Mouse (Mus musculus): ENCODE measurements around the gene Nrbf2.

Gene Nrbf2

DNA sequence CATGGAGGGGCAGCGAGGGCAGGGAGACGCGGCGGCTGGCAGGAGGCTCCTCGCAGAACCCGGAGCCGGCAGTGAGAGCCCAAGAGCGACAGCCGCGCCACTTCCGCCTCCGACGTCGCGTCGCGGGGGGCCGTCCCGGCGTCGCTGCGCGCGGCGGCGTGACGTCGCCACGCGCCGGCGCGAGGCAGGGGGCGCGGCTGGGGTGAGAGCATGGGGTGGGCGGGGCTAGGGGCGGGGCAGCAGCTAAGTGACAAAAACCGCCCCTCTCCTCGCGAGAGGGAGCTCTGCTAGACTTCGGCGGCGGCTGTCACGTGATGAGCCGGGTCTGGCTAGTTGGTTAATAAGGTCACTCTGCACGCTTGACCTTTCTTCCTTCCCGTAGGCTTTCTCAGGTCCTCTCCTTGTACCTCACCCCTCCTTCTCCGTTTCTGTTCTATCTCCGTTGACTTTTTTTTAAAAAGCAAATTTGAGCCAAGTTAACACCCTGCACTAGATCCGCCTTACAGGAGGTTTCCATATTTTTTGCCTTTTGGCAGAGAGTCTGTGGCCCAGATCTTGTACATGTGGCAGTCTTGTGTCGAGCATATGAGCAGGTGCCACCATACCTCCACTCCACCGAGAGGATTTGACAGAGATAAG, at the start of gene Nrbf2:
TSS of gene Nrbf2 (minus strand) at position 130 of the 639 bp plus-strand sequence.
- DNase-seq (ENCODE audit: low spot score in 2 of 2): peak; percentile 44 to 62

DNA sequence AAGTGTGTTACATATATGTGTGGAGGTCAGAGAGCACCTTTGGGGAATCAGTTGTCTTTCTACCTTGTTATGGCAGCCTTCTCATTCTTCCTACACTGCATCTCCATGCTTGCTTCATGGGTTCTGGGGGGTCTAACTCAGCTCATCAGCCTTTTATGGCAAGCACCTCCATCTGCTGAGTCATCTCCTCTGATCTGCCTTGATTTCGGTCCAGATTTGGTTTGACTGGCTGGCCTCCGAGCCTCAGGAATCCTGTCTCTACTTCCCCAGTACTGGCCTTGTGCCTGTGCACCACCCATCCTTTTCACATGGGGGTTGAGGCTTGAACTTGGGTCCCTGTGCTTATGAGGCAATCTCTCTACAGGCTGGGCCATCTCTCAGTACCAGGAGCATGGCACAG, 45.5 kb upstream of the Nrbf2 start:
- no peak for DNase-seq (ENCODE audit: low spot score in 2 of 2)

DNA sequence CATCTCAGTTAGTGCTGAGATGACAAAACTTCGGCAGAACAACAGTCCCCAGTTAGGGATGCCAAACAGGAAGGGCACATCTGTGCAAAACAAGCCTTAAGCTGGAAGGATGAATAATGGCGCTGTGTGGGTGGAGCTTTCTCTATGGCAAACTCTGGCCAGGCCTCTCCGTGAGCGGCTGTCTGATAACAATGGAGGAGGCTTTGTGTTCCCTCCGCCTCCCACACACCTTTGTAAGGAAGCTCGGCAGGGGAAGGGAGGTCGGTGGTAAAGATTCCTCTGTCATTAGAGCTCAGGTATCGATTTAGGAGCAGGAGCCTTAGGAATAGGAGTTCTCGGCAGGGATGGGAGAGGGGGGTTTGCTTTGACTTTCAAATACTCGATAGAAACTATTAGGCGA, 44.6 kb upstream of the Nrbf2 start:
- DNase-seq (ENCODE audit: low spot score in 2 of 2): no peak

DNA sequence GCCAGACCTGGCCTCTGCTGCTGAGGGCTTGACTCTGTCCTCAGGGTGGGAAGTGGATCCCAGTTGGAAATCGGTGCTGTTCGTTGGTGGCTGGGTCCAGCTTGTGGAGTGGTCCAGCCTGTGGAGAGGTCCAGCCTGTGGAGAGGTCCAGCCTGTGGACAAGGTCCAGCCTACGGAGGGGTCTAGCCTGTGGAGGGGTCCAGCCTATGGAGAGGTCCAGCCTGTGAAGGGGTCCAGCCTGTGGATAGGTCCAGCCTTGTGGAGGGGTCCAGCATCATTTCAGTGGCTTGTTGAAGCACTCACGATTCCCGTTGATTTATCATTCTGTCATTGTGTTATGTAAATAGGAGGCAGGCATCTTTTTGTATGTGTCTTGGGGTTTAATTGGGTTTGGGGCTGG, 43.1 kb upstream of the Nrbf2 start:
- DNase-seq (ENCODE audit: low spot score in 2 of 2): no peak

DNA sequence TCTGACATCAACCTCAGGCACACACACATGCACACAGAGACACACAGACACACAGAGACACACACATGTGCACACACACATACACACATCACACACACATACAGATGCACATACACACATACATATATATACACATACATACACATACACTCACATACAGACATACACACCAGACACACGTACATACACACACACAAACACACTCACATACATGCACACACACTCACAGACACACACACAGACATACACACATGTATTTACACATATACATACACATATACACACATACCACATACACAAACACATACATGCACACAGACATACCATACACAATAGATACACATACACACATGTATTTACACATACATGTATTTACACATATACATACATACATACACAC, 38.9 kb upstream of the Nrbf2 start:
- DNase-seq (ENCODE audit: low spot score in 2 of 2): no peak

DNA sequence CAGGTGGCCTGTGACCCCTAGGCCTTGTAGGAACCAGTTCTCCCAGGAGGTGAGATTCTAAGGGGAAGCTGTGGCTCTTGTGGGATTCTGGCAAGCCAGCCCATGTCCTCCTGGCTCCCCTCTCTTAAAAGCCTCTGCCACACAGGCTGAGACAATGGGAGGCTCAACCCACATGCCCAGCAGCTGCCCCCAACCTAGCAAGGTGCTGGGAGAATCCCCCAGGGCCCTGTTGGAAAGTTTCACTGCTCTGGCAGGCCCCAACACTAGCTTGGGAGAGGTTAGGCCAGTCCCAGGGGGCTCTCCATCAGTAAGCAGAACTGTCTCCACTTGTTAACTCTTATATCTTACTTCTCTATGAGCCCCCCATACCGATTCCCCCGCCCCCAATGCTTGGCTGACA, 36.3 kb upstream of the Nrbf2 start:
- DNase-seq (ENCODE audit: low spot score in 2 of 2): no peak

DNA sequence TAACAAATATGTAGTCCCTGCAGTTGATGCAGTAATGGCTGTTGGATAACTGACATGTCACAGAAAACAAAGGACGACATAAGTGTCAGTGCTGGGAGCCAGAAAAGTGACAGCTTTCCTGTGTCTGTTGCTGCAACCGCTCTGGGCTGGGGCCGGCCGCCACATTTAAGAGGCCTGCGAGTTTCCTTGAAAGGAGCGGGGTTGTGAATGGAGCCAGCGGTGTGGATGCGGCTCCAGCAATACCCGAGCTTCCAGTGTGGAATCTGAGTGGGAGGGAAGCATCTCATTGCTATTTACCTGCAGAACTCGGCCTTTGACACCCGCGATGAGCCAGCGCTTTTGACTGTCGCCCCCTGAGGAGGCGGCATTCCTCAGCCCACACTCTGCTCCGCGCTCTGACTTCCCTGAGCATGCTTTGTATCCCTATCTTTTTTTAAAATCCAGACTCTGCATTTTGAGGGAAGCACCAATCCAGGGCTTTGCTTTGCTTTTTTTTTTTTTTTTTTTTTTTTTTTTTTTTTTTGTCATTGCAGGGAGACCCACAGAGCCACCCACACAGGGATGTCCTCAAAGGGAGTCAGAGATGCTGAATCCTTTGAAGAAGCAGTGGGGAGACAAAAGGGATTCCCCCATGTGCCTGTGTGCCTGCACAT, 35.2 kb upstream of the Nrbf2 start:
- DNase-seq (ENCODE audit: low spot score in 2 of 2): no peak

DNA sequence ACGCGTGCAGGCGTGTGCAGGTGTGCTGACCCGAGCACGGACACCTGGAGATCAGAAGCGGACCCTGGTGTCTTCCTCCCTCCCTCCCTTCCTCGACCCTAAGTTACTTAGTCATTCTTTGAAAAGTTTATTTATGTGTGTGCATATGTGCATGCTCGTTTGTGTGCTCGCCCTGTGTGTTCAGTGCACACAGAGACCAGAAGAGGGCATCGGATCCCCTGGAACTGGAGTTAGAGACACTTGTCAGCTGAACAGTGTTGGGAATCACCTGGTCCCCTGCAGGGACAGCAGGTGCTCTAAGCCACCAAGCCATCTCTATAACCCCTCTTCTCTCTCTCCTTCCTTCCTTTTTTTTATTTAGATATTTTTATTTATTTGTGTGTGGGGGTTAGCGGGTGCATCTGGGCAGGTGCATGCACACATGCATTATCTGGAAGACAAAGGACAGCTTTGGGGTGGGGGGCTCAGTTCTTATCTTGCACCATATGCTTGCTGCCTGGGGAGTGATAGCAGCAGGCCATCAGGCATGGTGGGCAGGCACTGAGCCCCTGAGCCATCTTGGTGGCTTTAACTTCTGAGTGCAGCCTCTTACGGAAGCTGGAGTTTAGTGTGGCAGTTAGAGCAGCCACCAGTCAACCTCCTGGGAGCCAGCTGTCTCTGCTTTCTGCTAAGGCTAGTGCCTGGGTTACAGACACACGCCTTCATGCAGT, 34.1 kb upstream of the Nrbf2 start:
- no peak for DNase-seq (ENCODE audit: low spot score in 2 of 2)

DNA sequence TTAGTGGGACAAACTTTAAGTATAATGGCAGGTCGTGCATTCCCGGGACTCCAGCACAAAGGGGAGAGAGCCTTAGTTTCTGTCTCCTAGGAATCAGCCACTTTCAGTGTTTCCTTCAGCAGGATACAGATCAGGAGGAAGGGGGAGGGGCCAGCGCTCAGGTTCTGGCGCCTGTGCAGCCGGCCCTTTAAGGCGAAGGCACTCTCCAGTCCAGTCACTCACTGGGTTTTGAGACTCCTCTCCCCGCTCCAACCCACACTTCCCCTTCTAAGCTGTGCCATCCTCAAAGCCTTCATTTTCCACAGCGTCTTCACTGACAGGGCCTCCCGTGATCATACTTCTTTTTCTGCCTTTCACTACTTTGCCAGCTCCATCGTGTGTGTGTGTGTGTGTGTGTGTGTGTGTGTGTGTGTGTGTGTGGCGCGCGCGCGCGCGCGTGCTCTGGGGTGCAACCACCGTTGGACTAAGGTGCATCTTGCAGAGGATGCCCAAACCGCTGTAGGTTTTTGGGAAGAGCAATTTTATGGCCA, 32.9 kb upstream of the Nrbf2 start:
- no peak for DNase-seq (ENCODE audit: low spot score in 2 of 2)

DNA sequence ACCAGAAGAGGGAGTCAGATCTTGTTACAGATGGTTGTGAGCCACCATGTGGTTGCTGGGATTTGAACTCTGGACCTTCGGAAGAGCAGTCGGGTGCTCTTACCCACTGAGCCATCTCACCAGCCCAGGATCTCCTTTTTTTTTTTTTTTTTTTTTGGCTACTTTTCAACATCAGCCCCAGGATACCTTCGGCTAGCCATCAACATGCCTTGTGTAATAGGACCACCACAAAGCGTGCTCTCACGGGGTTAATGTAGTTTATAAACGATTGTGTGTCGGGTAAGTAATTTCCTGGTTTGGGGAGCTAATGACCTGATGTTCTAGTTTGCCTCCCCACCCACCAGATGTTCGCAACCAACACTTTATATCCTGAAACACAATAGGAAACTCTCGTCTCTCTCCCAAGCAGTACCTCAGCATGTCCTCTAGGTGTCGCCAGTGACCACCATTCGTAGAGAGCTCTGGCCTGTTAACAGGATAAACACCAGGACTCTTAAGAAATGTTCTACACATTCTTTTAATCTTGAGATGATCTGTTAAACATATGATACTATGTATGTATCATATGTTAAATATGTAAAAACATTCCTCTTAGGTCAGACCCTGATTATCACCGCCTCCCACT, 29.8 kb upstream of the Nrbf2 start:
- DNase-seq (ENCODE audit: low spot score in 2 of 2): peak in 1 of 2 experiments; percentile 40

DNA sequence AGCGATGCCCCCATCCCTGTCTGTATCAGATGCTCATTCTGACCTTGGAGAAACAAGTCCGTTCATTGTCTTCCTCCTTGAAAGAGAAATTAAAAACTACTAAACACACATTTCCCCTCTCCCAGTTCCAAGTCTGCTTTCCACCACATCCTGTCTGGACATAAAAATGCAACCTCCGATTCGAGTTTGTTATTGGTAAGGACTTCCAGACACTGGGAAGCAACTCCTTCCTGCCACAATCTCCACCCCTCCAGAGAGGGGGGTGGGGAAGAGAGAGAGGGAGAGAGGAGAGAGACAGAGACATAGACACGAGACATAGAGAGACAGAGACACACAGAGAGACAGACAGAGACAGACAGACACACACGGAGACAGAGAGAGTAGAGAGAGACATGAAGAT, 27.4 kb upstream of the Nrbf2 start:
- DNase-seq (ENCODE audit: low spot score in 2 of 2): no peak

DNA sequence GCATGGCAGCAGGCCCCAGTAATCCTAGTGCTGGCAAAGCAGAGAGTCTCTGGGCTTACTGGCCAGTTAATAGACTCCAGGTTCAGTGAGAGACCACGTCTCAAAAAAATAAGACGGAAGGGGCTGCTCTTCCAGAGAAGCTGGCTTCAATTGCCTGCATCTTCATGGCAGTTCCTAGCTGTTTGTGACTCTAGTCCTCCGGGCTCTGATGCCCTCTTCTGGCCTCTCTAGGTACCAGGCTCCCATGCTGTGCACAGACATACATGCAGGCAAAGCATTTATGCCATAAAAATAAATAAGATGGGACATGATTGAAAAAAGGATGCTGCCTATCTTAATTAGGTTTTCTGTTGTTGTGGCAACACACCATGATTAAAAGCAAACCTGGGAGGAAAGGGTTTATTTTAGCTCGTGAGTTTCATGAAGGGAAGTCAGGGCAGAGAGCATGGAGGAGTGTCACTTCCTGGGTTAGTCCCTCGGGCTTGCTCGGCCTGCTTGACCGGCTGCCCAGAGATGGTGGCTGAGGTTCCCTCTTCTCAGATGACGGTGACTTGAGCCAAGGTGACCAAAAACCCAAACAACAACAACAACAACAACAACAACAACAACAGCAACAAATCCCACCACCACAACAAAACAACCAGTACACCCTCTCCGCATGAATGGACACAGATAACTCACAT, 26.3 kb upstream of the Nrbf2 start:
- DNase-seq (ENCODE audit: low spot score in 2 of 2): peak; percentile 31 to 40

DNA sequence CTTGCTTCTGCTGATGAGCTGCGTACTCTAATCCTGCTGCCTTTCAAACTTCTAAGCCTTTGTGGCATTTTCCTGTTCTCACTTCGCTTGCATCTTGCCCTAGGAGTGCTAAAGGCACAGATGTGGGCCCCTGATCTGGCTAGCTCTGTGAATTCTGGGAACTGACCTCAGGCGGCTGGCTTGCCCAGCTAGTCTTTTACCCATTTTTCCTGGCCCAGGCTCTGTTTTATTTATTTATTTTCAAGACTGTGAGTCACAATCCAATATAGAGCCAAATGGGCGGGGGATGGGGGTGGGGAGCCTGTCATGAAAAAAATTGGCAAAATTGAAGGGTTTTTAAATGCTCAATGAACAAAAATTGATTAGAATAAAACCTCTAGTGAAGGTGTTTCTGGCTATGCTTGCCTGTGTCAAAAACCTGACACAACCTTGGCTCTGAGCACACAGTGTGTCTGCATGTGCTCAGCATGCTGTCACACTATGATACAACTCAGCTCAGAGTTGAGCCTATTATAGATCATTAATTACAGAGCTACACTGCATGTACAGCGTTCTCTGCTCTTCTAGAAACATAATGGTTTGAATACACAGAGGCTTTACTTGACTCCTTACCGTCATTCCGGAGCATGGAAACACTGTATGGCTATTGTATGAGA, 24.5 kb upstream of the Nrbf2 start:
- no peak for DNase-seq (ENCODE audit: low spot score in 2 of 2)

DNA sequence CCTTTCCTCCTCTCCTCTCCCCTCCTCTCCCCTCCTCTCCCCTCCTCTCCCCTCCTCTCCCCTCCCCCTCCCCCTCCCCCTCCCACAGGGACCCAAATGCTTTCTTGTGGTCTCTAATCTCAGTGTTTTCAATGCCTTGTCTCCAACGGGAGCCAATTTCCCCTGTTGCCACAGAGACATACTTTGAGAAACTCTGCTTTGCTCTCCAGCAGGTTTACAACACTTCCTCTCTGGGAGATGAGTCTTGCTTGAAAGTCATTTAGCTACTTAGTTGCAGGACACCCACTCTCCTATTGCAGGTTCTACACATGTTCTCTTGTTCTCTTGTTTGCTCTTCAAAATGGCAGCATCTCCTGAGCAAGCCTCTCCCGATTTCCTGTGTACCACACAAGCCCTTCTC, 17.2 kb upstream of the Nrbf2 start:
- DNase-seq (ENCODE audit: low spot score in 2 of 2): no peak

DNA sequence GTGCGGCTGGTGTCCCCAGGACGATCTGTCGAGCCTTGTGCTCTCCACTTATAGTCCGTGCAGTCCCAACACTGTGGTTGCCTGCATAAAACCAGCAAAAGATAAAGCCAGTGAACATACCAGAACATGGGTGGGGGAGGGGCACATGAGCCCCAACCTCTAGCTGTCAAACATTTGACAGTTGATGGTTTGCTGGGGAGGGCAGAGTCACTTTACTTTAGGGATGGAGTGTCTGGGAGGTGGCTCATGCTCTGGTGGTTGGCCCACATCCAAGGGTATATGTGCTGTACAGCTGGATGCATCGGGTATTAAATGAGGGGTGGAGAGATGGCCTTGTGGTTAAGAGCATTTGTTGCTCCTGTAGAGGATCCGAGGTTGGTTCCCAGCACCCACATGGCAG, 15.9 kb upstream of the Nrbf2 start:
- no peak for DNase-seq (ENCODE audit: low spot score in 2 of 2)

DNA sequence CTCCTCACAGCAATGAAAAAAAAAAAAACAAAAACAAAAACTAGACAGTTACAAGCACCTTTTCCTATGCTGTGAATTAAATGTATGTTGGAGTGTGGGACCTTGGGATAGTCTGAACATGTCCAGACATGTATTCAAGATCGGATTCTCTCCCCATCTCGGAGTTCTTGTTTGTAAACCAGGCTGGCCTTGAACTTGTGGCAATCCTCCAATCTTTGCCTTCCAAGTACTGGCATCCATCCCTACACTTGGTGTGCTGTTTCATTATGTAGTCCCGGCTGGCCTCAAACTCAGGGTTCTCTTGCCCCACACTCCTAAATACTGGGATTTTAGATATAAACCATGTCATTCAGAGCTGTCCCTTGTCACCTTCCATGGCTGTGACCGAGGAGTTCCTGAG, 14.2 kb upstream of the Nrbf2 start:
- DNase-seq (ENCODE audit: low spot score in 2 of 2): no peak

DNA sequence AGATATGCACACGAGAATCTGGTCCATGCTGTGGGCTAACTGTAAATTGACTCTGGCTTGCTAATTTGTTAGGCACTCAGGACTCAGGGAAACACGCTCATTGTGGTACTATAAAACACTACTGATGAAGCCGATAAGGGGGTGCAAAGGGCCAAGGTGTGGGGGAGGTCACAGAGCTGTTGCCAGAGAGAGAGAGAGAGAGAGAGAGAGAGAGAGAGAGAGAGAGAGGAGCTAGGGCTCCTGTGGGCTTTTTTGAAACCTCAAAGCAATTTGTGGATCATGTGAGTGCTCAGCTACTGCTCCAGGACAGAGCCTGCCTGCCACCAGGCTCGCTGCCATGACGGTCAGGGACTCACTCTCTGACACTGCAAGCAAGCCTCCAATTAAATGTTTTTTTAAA, 13.8 kb upstream of the Nrbf2 start:
- no peak for DNase-seq (ENCODE audit: low spot score in 2 of 2)

DNA sequence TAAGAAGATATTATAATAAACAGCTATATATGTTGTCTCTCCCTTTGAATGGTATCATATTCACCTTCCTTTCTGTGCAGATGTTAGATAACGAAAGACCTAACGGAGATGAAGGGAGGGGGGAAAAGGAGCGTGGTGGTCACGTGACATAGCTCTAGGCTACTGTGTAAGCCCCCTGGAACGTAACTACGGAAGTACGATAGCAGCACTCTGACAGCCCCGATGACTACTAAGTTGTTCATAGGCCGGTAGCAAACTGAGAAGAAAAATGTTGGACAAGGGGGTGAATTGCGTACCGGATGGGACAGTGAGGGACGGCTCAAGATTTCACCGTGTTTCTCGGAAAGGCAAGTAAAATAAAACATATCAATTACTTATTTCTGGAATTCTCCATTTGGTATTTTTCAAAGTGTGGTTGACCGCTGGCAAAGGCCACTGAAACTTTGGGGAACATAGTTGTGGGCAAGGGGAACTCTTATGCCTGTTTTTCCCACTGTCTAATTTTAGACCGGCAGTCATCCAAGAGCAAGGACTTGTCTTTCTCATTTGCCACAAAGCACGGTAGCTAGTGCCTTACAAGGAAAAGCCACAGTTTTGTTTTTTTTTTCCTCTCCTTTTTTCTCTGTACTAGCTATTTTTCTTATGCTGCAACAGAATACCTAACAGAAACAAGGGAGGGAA, 12.2 kb upstream of the Nrbf2 start:
- no peak for DNase-seq (ENCODE audit: low spot score in 2 of 2)

DNA sequence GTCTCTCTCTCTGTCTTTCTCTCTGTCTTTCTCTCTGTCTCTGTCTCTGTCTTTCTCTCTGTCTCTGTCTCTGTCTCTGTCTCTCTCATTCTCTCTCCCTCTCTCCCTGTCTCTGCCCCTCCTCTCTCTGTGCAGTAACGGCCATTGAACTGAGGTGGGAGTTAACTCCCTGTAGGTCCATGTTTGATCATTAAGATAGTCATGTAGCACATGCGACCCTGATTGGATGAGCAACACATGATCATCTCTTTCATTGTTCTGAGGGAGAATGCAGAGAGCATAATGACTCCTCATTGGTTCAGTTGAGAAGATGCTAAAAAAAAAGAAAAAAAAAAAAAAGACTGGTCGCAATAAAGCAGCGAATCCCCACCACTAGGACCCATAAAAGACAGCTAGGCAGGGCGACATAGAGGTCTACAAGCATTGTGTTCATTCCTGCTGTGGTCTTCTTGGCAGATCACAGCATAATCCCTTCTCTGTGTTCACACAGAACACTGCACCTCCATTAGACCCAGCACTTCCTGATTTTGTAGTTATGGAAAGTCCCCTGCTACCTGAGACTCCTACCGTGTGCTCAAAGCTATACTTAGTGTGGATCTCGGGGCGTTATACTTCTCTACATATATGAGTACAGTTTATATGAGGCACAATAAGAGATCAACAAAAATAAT, 11.5 kb upstream of the Nrbf2 start:
- DNase-seq (ENCODE audit: low spot score in 2 of 2): no peak

DNA sequence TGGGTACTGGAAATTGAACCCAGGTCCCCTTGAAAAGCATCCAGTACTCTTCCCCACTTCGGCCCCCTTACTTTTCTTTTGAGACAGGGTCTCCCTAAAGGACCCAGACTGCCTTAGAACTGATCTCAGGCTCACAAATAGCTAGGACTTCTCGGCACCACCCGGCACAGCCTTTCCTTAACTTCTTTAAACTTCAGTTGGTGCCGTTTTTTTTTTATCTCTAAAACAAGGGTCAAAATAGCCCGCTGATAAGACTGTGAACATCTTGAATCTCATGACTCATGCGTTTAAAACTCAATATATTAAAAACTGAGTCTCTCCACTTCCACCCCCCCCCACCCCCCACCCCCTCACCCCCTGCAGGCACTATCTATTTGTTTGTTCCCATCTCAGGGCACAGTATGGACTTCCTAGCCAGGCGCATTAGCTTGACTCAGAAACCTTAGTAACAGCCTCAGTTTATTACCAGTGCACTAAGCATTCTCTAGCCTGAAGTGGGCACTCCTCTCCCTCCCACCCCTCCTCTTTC, 10.9 kb upstream of the Nrbf2 start:
- DNase-seq (ENCODE audit: low spot score in 2 of 2): no peak

Data from frontal cortex, postnatal 25 days (tissue).